Mouse (Mus musculus) stomach, embryonic 14.5 days (tissue): ENCODE data around the gene Fntb. TPM values are rescaled to one million over a fixed set of nuclear protein-coding genes. Genes with fewer than 3 reads are reported as not detected.

Experiments
- ATAC-seq: fragments of 200-750 bp; cut with Nextera tagmentation; 2 replicates; pipeline ENCODE4 v1.8.0; 2017; ENCODE audit warnings: low read depth, moderate TSS enrichment; ENCODE audit not compliant: insufficient number of reproducible peaks, insufficient read depth, low FRiP score
- H3K27ac ChIP-seq: fragments of 300-500 bp; sonication (generic); 2 replicates; pipeline ENCODE4 v1.5.1; 2014; ENCODE audit warnings: mild to moderate bottlenecking, low read length, moderate library complexity, mixed read lengths
- H3K27me3 ChIP-seq: fragments of 300-500 bp; sonication (generic); 2 replicates; pipeline ENCODE4 v1.6.1; 2014; ENCODE audit warnings: low read length, control low read depth, mixed read lengths; ENCODE audit not compliant: control insufficient read depth, insufficient read depth
- H3K36me3 ChIP-seq: fragments of 300-500 bp; sonication (generic); 2 replicates; pipeline ENCODE4 v1.6.1; 2014; ENCODE audit warnings: mild to moderate bottlenecking, control low read depth, low read length, moderate library complexity, mixed read lengths; ENCODE audit not compliant: control insufficient read depth, insufficient read depth
- H3K4me1 ChIP-seq: fragments of 300-500 bp; sonication (generic); 2 replicates; pipeline ENCODE4 v1.6.1; 2014; ENCODE audit warnings: low read length, control low read depth, mixed read lengths; ENCODE audit not compliant: control insufficient read depth, insufficient read depth
- H3K4me2 ChIP-seq: fragments of 300-500 bp; sonication (generic); replicated peaks from 2 replicates; pipeline ENCODE4 v1.6.1; 2014; ENCODE audit warnings: low read depth, low read length, control low read depth
- H3K4me3 ChIP-seq: fragments of 300-500 bp; sonication (generic); 2 replicates; pipeline ENCODE4 v1.5.1; 2014; ENCODE audit warnings: low read depth, low read length, control low read depth
- H3K9ac ChIP-seq: fragments of 300-500 bp; sonication (generic); replicated peaks from 2 replicates; pipeline ENCODE4 v1.6.1; 2014; ENCODE audit warnings: low read depth, mild to moderate bottlenecking, control low read depth, low read length, moderate library complexity, mixed read lengths
- H3K9me3 ChIP-seq: fragments of 300-500 bp; sonication (generic); 2 replicates; pipeline ENCODE4 v1.6.1; 2016; ENCODE audit warnings: low read depth, low read length, control low read depth; ENCODE audit not compliant: control insufficient read depth
- WGBS: fragments of 180-500 bp; shearing (Covaris S2); extraction: QIAGEN DNeasy Blood & Tissue Kit; methylation state at CpG from one replicate; pipeline ENCODE4 v1.1.7; 2014; 5-methylcytosine and 5-hydroxymethylcytosine counted together
- polyA plus RNA-seq: library from polyadenylated mRNA; unstranded; fragments of >200 nt; fragmentation: Nextera tagmentation; extraction: Ambion mirVana; gene quantifications from 2 replicates; pipeline ENCODE4 v1.2.1, GENCODE M21; 2014

Gene Fntb
- polyA plus RNA-seq, 1 experiment from 2014 or later: 44.8 TPM

DNA sequence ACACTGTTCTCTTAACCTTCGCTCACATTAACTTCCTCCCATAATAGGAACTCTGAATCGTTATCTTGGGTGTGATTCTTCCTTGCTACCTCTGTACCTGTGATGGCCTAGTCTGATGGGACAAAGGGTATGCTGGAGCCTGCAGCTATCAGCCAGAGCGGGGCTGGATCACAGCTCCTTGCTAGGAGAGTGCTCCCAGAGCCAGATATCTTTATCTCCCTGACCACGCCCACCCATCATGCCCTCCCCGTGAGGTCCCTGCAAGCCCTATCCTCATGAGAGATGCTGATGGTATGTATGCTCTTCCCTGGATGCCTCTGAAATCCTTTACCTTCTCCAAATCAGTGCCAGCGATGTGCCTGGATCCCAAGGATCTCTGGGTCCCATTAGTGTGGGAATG, 164.8 kb downstream of the Fntb start:
- peak; percentile 39; the same call in 1 of the 2 replicates for ATAC-seq
- no peak overlapping the region for H3K4me2 ChIP-seq
- WGBS: 60% methylated on average over 6 of the region's 6 CpGs
- no peaks in the 10 kb centered on the region for H3K27me3 ChIP-seq
- H3K4me3 ChIP-seq: no peak overlapping the region
- H3K36me3 ChIP-seq: no peaks in the 10 kb centered on the region
- no peaks in the 10 kb centered on the region for H3K9me3 ChIP-seq
- H3K9ac ChIP-seq: no peak overlapping the region
- no peak overlapping the region for H3K27ac ChIP-seq
- H3K4me1 ChIP-seq: no peaks in the 10 kb centered on the region

DNA sequence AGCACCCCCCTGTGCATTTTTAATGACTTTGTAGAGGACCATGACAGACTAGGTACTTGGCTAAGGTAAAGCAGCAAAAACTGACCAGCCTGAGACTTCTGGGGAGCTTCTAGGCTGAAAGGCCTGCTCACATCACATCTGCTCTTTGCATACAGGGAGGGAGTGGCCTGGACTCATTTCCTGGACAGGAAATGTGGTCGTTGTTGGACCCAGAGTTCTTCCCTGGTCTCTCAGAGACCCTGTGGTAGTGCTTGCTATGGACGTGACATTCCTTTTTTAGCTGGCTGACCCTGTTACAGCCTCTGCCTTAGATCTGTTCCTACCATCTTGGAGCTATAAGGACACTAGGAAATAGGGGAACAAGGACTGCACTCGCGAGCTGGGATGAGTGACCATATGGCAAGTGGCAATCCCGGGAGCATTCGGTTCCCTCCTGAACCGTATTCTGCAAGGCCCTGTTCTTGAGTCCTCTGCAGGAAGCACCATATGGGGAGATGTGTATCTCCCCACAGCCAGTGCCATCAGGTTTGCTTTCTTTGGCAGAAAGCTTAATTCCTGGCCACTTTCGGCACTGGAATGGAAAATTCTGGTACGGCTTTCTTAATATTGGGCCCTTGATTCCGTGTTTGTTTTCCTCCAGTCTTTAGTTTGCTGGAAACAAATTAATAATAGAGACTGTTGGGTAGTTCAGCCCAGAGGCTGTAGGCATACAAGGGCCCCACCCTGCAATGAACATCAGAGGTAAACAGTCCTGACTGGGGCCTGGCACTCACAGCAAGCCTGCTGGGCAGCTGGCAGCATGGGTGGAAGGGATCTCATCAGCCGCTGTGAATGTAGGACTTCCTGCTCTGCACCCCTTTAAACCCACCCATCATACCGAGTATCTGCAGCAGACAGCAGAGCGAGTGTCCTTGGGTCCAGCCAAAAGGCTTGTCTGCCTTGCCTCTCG, 166.6 kb downstream of the Fntb start:
- no peak for ATAC-seq
- H3K27ac ChIP-seq: no peak overlapping the region
- no peaks in the 10 kb centered on the region for H3K27me3 ChIP-seq

DNA sequence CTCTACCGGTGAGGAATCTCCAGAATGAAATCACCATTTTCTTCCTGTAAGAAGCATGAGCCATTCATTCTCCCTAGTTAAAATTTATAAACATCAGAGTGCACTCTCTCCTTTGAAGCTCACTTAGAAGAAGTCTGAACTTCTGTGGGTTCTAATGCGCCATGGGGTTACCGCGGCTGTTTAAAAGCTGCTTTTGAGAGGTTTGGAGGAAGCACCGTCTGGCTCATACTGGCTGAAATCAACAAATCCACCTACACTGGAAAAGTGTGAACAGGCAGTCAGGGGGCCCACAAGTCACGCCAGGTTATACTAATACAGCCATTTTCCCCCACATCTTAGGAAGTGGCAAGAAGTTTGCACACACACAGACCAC, 167.3 kb downstream of the Fntb start:
- WGBS: 54% methylated on average over 6 of the region's 6 CpGs
- H3K27ac ChIP-seq: no peak overlapping the region
- H3K9me3 ChIP-seq: no peaks in the 10 kb centered on the region
- no peaks in the 10 kb centered on the region for H3K27me3 ChIP-seq
- H3K4me3 ChIP-seq: no peak overlapping the region
- H3K36me3 ChIP-seq: peaks cover 9% of the 10 kb centered on the region
- no peak overlapping the region for H3K4me2 ChIP-seq
- H3K9ac ChIP-seq: no peak overlapping the region
- no peak for ATAC-seq
- H3K4me1 ChIP-seq: no peaks in the 10 kb centered on the region

More for the DNA sequence above, 166.6 kb downstream of the Fntb start:
- H3K9ac ChIP-seq: no peak overlapping the region
- no peak overlapping the region for H3K4me3 ChIP-seq
- 66% methylated on average over 14 of the region's 14 CpGs for WGBS
- H3K4me2 ChIP-seq: no peak overlapping the region
- H3K9me3 ChIP-seq: no peaks in the 10 kb centered on the region
- peaks cover 8% of the 10 kb centered on the region for H3K36me3 ChIP-seq
- H3K4me1 ChIP-seq: no peaks in the 10 kb centered on the region

DNA sequence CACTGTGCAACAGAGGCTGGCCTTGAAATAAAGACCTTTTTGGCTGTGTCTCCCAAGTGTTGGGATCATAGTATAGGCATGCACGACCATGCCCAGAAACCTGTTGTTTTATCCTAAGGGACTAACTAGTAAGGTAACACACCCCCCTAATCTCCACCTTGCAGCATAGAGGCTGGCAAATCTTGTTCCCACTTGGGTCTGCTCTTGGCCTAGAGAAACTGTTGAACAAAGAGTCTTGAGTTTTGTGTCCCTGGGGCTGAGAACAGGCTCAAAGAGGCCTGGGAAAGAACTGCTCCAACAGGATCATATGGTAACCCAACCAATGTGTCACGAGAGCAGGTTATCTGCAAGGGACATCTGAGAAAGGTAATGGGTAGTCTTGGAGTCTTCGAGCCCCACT, 169.0 kb downstream of the Fntb start:
- Histone ChIP-seq H3K4me2 (no peak overlapping the region), H3K9me3 (no peaks in the 10 kb centered on the region), H3K27me3 (no peaks in the 10 kb centered on the region), H3K9ac (no peak overlapping the region), H3K36me3 (peaks cover 26% of the 10 kb centered on the region), H3K27ac (no peak overlapping the region), H3K4me3 (no peak overlapping the region), H3K4me1 (no peaks in the 10 kb centered on the region)
- WGBS: 96% methylated on average over 3 of the region's 3 CpGs
- ATAC-seq: no peak

DNA sequence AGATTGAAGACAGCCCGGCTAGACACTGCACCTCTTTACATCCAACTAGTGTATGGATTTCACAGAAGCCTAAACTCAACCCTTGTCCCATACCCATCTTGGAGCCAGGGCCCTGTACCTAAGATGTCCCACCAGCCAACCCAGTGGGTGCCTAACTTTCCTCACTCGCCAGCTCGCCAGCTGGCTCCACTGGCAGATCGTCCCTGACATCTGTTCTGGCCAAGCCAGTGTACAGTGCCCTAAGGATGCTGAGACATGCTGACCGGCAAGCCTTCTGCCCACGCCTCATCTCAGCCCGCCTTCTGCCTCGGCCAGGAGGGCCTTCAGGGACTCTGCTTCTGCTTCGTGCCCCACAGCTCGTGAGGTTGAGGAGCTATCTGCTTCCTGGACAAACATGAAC, 170.8 kb downstream of the Fntb start:
- no peaks in the 10 kb centered on the region for H3K4me1 ChIP-seq
- H3K27me3 ChIP-seq: no peaks in the 10 kb centered on the region
- H3K4me2 ChIP-seq: no peak overlapping the region
- no peak overlapping the region for H3K9ac ChIP-seq
- H3K4me3 ChIP-seq: no peak overlapping the region
- H3K36me3 ChIP-seq: peaks cover 37% of the 10 kb centered on the region
- H3K9me3 ChIP-seq: no peaks in the 10 kb centered on the region
- no peak overlapping the region for H3K27ac ChIP-seq
- 95% methylated on average over 10 of the region's 10 CpGs for WGBS
- no peak for ATAC-seq

DNA sequence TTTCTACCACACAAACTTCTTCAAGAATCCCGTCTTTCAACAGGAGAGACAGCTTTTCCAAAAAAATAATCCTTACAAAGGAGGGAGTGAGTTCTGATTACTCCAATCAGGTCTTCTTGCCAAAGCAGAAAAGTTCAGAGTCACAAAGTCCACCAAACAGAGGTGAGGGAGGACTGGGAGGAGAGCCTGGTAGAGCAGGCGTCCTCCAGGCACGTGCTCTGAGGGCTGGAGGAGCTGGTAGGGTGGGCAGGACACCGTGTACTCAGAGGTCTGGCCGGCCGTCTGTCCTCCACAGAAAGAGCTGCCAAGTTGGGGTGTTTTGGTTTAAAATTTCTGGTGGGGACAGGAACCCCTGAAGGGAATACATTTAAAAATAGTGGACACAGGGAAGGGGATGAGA, 172.6 kb downstream of the Fntb start:
- H3K36me3 ChIP-seq: peaks cover 49% of the 10 kb centered on the region
- H3K27me3 ChIP-seq: no peaks in the 10 kb centered on the region
- ATAC-seq: no peak
- 96% methylated on average over 6 of the region's 6 CpGs for WGBS
- no peak overlapping the region for H3K4me2 ChIP-seq
- no peak overlapping the region for H3K27ac ChIP-seq
- H3K9ac ChIP-seq: no peak overlapping the region
- no peaks in the 10 kb centered on the region for H3K9me3 ChIP-seq
- H3K4me1 ChIP-seq: no peaks in the 10 kb centered on the region
- H3K4me3 ChIP-seq: no peak overlapping the region

DNA sequence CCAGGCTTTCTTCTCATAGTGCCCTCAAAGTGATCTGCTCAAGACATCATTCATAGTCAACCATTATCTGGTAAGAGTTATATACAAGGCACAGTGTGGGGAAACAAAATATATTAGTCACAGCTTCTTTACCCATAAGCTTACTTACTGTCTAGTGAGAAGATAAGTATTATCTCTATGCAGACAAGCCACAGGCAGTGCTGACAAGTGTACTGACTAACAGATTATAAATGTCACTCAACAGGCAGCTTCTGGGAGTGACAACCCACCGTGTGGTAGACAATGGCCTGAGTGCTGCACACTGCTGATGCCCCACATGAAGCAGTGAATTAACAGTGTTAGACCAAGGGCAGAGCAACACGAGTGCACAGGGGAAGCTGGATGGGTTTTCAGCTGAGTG, 176.1 kb downstream of the Fntb start:
- no peak overlapping the region for H3K4me2 ChIP-seq
- no peak overlapping the region for H3K4me3 ChIP-seq
- ATAC-seq: no peak
- no peaks in the 10 kb centered on the region for H3K27me3 ChIP-seq
- H3K4me1 ChIP-seq: no peaks in the 10 kb centered on the region
- no peaks in the 10 kb centered on the region for H3K9me3 ChIP-seq
- no peak overlapping the region for H3K27ac ChIP-seq
- peaks cover 65% of the 10 kb centered on the region for H3K36me3 ChIP-seq
- no peak overlapping the region for H3K9ac ChIP-seq
- WGBS: 73% methylated on average over 2 of the region's 2 CpGs

DNA sequence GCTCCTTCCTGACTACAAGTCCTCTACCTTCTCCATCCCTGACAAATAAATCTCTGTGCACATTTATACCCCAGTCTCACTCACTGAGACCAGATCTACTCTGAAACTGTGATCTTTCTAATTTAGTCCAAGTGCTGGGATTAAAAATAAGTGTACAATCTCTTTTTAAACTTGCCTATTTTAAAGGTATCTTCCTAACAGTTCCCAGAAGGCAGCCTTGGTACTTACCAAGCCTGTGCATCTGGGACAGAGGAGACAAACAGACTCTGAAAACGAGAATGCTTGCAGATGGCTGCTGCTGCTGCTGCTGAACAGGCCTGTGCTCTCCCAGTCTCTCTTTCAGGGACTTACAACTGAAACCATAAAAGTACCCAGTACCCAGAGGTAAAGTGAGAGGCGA, 177.1 kb downstream of the Fntb start:
- 92% methylated on average over 2 of the region's 2 CpGs for WGBS
- H3K27me3 ChIP-seq: no peaks in the 10 kb centered on the region

DNA sequence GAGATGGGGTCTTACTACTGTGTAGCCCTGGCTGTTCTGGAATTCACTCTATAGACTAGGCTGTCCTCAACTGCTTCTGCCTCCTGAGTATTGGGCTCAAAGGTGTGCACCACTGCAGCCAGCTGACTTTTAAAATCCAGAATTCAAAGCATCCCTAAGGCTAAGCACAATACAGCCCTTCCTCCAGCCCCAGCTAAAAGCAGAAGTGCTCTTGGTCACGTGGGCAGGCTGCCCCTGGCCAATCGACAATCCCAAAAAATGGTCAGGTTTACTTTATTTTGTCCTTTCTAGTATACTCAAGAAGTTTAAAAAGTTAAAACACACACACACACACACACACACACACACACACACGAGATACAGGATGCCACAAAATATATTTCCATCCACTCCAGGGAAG, 177.7 kb downstream of the Fntb start:
- 83% methylated on average over 3 of the region's 3 CpGs for WGBS
- no peak for ATAC-seq

More for the DNA sequence above, 177.1 kb downstream of the Fntb start:
- Histone ChIP-seq H3K4me2 (no peak overlapping the region), H3K4me1 (no peaks in the 10 kb centered on the region), H3K9me3 (no peaks in the 10 kb centered on the region), H3K36me3 (peaks cover 68% of the 10 kb centered on the region), H3K9ac (no peak overlapping the region), H3K27ac (no peak overlapping the region), H3K4me3 (no peak overlapping the region)
- no peak for ATAC-seq

More for the DNA sequence above, 177.7 kb downstream of the Fntb start:
- H3K27me3 ChIP-seq: no peaks in the 10 kb centered on the region
- peaks cover 69% of the 10 kb centered on the region for H3K36me3 ChIP-seq
- no peak overlapping the region for H3K4me3 ChIP-seq
- H3K4me1 ChIP-seq: no peaks in the 10 kb centered on the region
- no peaks in the 10 kb centered on the region for H3K9me3 ChIP-seq
- H3K9ac ChIP-seq: no peak overlapping the region
- no peak overlapping the region for H3K27ac ChIP-seq
- no peak overlapping the region for H3K4me2 ChIP-seq
